Mouse (Mus musculus): ENCODE results near the gene Tmc7. TPM values are rescaled to one million over a fixed set of nuclear protein-coding genes. Genes with fewer than 3 reads are reported as not detected.

The Tmc7 gene
- total RNA-seq (2021), result 10 to 100 TPM; 15.0 to 17.7 TPM

DNA sequence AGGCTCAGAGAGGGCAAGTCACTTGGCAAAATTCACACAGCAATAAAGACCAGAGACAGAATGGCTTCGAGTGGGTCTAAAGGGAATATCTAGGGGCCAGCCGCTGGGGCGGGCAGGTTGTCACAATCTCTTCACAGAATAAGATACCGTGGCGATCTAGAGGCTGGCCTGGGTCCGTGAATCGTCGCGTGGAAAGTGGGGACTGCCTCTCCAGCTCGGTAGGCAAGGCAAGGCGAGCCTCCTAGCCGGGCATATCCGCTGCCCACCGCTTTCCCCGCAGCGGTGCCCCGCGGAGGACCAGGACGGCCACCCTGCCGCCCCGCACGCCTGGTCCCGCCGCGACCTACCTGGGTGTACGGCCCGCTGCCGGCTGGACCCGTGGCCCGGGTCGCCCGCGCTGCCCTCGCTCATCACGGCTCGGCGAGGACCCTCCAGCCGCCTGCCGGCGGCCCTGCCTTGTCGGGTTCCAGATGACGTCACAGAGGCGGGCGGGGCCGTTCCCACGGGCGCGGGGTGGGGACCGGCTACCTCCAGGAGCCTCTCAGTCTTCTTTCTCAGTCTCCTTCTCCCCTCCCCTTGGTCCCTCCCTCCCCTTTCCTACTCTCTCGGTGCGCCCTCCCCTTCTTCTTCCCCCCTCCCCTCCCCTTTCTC is at the start of gene Tmc7:
Gene Tmc7 (minus strand): TSS at position 480 of the 651 bp plus-strand sequence.
- DNase-seq (ENCODE audit: extremely low spot score in 1 of 2, low spot score in 1 of 2), result peak; percentile 77 to 81

DNA sequence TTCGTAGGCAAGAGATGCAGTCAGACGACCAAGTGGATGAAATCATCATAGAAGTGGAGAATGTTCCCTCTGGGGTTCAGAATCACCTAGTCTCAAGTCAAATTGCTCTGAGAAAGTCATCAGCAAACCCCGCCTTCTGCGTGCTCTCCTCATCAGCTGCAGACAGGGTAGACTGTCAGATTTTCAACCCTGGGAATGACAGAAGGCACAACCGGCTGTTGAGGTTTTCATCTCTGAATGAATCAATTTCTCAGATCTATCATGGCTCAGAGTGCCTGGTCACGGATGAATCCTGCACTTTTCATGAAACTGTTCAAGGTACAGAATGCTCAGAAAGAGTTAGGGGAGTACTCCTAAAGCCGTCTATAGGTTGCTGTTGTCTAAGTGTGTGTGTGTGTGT is 49.4 kb upstream of the Tmc7 start:
- peak in 1 of 2 experiments; percentile 22 for DNase-seq (ENCODE audit: extremely low spot score in 1 of 2, low spot score in 1 of 2)

DNA sequence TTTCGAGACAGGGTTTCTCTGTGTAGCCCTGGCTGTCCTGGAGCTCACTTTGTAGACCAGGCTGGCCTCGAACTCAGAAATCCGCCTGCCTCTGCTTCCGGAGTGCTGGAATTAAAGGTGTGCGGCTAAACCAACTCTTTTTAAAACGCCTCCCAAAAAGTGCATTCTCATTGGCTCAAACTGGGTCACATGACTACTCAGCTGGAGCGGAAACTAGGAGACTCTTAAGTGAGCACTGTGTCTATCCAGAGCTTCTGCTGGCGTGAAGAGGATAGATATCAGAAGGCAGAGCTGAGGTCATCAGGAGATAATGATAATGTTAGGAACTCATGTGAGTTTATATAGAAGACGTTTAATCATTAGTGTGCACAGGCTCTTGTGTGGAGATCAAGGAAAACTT is 48.6 kb upstream of the Tmc7 start:
- no peak for DNase-seq (ENCODE audit: extremely low spot score in 1 of 2, low spot score in 1 of 2)

DNA sequence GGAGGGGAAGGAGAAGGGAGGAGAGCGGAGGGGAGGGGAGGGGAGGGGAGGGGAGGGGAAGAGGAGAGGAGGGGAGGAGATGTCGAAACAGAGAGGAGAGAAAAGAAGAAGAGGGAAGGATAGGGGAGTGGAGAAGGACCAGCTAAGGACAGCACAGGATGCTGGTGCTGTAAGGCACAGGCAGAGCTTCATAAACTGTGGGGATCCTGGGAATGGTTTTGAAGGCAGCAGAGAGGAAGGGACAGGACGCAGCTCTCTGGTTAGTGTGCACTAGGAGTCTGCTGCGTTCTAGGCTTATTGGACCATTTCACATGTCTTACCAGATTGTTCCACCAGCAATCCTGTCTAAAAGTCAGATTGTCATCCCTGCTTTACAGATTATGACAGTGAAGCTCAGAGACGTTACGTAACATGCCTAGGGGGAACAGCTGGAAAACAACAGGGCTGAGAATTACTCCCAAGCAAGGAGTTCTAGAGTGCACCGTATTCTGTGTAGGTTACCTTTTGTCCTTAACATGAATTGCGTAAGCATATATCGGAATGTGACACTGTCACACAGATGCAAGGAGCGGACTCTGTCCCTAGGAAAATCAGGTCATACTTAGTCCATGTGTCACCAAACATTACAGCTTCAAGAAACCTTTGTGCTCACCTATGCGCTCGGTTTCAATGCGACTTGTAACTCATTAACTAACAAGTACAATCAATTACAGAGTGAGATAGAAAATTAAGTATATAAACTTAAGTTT is 43.2 kb upstream of the Tmc7 start:
- no peak for DNase-seq (ENCODE audit: extremely low spot score in 1 of 2, low spot score in 1 of 2)

DNA sequence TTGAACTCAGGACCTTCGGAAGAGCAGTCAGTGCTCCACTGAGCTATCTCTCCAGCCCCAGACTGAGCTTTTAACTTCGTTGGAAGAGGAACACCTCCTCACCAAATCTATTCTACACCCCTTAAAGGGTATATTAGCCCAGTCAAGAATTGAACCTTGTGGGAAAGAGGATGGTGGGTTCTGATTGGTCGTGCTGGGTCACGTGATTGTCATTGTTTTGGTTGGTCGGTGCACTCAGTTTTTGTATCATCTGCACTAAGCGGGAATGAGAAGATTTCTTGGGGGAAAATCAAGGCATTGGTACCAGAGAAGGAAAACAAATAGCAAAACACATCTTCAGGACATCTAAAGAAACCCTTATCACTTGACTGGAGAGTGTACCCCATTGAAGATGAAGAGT is 36.6 kb upstream of the Tmc7 start:
- no peak for DNase-seq (ENCODE audit: extremely low spot score in 1 of 2, low spot score in 1 of 2)

DNA sequence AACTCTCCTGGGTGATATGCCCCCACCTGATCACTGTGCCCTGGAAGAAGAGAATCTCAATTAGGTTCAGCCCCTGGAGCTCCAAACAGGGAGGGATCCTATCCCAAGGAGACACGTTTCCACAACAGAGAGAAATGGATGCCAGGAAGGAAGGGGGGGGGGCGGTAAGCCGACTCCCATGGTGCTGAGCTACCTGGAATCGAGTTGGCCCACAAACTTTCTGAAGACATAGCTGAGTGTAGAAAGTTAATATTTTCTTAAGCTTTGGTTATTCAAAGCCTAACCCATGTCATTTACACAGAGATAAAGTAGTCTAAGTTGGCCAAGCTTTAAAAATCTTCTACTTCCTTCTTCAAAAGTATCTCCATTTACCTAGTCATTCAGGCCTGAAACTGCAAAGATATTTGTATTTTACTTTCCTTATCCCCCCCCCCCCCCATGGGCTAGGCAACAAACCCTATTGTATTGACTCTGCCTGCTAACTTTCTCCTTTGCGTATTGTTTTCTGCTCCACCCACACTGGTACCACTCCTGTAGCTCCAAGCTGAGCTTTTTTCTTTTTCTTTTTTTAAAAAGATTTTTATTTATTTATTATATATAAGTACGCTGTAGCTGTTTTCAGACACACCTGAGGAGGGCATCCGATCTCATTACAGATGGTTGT is 35.8 kb upstream of the Tmc7 start:
- no peak for DNase-seq (ENCODE audit: extremely low spot score in 1 of 2, low spot score in 1 of 2)

DNA sequence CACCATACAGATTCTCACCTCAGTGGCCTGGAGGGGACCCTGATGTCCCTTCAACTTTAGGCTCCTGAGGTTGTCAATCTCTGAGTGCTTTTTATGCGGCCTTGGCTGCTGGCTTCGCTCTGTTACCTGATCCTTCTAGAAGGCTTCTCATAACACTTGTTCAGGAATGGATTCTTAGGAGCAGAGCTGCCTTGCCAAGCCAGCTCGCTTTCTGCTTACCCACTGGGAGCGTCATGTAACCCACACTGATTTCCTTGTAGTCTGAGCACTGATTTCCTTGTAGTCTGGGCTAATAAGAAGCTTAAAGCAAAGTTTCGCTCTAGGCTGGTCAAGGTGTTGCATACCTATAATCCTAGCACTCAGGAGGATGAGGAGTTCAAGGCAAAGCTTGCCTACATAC is 33.6 kb upstream of the Tmc7 start:
- no peak for DNase-seq (ENCODE audit: extremely low spot score in 1 of 2, low spot score in 1 of 2)

DNA sequence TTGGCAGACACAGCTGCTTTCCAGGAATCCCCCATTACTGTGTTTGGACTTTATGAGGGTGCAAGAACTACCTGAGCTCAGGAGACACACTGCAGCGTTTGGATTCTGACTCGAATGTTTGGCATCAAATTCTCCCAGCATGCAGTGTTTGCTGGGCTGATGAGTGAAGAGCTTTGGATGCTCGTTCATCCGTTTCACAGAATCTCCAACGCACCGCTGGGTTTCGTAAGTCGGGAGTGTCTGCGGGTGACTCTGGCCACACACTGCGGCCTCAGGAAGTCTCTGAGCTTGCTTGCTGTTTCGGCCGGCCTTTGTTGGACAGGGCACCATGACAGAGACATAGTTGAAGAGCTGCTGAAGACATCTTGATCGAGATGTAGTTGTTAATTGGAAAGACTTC is 29.5 kb upstream of the Tmc7 start:
- no peak for DNase-seq (ENCODE audit: extremely low spot score in 1 of 2, low spot score in 1 of 2)

DNA sequence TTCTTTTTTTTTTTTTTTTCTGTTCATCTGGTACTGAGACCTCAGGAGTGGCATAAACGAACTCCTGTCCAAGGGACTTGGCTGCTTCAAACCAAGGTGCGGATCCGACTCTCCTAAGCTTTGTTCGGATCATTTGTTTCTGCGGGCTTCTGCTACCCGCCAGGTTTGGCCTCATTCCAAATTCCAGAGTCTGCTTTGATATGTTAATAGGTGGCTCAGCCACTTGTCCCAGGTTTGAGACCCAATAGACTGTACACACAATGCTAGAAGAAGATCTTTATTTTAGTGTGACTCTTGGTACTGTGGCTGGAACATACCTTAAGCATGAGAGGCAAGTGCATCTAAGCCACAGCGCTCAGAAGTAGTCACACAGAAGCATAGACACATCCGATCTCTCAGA is 27.4 kb upstream of the Tmc7 start:
- no peak for DNase-seq (ENCODE audit: extremely low spot score in 1 of 2, low spot score in 1 of 2)

DNA sequence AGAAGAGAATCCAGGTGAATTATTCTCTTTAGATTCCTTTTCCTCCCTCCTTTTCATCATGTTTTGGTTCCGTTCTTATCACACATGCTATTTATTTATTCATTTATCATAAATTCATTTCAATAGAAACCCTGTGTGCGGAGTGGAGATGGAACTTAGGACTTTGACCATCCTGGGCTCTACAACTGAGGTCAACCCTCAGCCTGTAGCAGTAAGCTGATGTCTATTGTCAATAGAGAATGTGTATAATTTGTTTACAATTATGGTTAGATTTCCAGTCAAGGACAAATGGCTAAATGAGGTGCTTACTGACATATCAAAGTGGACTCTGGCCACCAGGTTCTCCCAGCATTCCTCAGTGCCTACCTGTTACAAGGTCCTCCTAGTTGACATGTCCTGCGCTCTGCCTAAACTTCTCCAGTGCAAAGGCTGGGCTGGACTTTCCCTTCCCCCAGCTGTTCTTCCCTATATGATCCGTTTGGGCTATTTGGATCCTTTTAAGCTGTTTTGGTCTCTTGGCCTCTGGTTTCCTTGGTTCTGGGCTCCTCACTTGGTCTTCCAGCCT is 26.7 kb upstream of the Tmc7 start:
- no peak for DNase-seq (ENCODE audit: extremely low spot score in 1 of 2, low spot score in 1 of 2)

DNA sequence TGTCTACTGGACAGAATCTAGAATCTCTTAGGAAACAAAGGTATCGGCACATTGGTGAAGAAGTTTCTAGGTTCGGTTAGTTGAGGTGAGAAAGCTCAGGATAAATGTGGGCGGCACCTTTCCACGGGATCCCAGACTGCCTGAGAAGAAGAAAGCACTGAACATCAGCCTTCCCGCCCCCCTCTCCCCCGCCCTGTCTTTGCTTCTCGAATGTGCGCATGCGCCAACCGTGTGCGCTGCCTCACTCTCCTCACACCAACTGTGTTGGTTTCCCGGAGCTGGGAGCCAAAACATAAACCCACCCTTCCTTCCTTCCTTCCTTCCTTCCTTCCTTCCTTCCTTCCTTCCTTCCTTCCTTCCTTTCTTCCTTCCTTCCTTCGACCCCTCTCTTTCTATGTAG is 26.2 kb upstream of the Tmc7 start:
- DNase-seq (ENCODE audit: extremely low spot score in 1 of 2, low spot score in 1 of 2), result no peak

DNA sequence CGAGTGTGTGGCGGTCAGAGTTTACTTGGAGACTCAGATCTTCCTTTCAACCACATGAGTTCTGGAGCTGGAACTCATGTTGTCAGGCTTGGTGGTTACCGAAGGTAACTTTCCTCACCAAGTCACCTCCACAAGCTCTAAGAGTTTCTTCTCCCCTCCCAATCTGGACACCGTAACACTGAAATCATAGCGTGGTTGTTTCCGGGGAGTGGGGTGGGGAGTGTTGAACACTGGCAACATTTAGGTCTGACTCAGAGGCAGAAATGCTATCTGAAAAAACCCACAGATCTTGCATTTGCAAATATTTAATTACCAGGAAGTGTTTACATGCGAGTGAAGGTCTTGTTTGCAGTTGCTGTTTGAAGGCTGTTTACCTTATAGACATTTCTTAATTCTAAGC is 25.3 kb upstream of the Tmc7 start:
- DNase-seq (ENCODE audit: extremely low spot score in 1 of 2, low spot score in 1 of 2), result no peak

DNA sequence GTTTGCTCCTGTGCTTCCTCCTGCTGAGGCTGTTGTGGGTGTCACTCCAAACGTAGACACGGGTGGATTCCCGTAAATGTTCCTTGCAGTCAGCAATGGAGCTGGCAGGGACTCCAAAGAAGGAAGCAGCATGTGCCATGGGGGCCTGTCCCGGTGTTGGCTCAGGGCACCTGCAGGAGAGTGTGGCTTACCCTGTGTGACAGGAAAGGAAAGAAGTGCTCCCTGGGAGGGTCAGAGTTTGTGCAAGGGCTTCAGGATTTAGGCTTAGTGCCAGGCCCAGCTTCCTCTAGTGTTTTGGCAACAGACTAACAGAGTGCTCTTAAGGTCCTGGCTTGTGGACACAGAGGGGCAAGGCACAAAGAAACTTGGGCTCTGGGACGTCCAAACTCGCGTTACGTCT is 20.3 kb upstream of the Tmc7 start:
- no peak for DNase-seq (ENCODE audit: extremely low spot score in 1 of 2, low spot score in 1 of 2)

DNA sequence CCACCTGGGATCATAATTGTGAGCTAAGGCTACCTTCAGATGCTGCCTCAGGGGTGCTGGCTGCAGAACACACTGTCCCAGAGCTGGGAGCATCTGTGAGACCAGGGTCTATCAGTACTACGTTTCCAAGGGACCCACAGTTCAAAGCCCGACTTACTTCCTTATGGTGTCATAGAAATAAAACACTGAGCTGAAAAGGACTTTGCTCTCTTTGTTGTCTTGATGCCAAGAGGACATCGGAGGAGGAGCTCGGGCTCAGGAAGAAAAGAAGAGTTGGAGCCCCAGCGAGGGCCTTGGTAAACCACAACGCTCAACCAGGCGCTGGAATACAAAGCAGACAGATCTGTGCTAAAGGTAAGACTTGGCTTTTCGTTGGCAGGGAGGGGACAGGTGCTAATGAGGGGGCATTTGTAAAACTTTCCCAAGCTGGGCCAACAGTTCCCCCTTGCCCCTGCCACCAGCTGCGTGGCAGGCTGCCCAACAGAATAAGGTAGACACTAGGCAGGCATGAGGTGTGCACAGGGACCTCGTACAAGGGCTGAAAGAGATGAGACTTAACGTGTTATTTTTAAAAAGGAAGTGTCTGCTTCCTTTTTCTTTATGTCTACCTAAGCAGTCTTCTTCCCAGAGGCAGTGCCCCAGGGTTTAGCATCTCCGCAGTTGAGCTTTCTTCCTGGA is 15.6 kb upstream of the Tmc7 start:
- no peak for DNase-seq (ENCODE audit: extremely low spot score in 1 of 2, low spot score in 1 of 2)

DNA sequence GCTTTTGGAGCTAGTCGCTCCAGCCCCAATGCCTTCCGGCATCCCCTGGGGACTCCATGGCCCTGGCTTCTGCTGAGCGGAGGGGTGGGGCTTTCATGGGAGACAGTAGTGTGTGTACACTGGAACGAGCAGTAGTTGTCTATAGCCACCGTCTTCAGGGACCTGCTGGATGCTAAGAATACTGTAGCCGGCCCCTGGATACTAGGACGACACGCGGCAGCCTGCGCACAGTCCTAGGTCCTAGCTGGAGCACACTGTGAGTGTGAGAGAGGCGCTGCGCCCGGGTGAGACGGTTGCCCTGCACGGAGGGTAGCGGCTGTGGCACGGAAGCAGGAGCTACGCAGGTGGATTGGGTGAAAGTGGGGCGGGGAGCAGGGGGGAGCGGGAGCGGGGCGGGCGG is 12.7 kb upstream of the Tmc7 start, which contains the start of gene Tmc5:
Gene Tmc5 (plus strand): TSS at position 97 of the 400 bp plus-strand sequence.
- no peak for DNase-seq (ENCODE audit: extremely low spot score in 1 of 2, low spot score in 1 of 2)

DNA sequence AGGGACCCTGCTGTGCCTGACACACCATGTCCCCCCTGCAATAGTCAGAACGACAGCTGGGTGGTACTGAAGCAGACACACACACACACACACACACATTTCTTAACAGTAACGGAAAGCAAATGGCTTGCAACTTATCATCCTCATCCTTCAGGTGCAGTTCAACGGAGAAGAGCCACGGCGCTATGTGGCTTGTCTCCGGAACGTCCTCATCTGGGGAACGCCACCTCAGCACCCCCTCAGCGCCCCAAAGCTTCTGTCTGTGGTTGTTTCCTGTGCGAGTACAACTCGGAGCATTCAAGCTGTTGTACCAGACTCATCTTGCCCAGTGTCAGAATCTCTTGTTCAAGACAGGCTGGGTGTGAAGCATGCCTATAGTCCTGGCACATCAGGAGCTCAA is 11.7 kb upstream of the Tmc7 start:
- no peak for DNase-seq (ENCODE audit: extremely low spot score in 1 of 2, low spot score in 1 of 2)

DNA sequence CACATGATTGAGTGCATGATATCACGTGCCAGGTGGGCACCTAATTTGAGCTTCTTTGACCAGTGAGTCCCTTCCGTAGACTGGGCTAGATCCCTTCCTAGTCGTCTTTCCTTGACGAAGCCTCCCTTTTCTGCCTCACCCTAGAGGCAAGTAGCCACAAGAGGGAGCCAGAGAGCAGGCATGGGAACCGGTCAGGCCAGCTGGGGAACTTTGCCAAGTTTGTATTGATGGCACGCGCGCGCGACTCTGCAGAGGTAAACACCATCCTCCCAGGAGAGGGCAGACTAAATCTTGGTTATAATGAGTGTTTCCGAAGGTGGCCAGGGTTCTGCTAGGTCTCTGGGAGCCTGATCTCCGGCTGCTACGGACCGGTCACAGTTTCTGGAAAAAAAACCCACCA is 10.7 kb upstream of the Tmc7 start:
- DNase-seq (ENCODE audit: extremely low spot score in 1 of 2, low spot score in 1 of 2), result peak; percentile 90 to 99

DNA sequence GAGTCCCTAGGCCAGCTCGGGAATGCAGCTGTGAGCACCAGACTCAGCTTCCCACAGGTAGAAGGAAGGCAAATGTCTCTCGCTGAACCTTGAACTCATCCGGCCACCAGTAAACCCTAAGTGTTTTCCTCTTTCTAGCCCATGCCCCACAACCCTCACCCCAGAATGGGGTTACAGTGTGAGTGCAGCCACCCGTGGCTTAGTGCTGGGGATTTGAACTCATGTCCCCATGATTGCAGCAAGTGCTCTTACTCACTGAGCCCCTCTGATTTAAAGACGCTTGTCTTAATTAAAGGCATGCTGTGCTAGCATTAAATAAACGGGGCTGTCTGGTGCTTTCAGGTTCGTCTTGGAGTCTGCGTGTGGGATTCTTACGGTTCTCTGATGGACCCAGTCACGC is 10.1 kb upstream of the Tmc7 start:
- DNase-seq (ENCODE audit: extremely low spot score in 1 of 2, low spot score in 1 of 2), result no peak

DNA sequence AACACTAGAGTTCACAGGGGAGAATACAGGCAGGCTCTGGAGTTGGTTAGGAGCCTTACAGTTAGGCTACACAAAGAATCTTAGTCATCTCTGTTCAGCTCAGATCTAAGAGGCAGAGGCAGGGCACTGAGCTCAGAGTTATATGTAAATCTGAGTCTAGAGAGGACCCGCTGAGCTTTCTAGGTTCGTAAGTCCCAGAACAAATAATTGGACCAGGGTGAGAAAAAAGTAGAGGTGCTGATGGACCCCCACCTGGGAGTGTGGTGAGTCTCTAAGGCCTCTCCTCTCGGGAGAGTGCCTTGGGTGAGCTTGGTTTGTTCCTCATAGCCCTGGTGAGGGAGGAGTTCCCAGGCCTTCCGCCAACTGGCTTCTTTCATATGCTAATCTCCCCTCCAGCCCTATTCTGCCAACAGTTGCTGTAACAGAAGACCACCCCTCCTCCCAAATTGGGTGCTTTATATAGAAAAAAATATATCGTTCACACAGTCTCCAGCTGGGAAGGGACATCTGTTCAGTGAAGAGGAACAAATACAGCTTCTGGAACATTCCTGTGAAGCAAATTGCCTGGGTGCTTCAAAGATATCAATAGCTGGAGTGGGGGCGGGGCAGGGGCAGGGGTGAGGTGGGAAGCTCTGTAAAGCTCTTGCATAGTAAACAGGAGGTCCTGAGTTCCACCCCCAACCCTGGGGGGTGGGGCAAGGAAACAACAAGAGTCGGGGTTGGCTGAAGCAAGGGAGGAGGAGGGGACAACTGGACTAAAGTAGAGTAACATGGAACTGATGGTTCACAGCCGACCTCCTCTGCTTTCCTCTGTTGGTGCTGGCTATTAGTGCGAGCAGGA is 9.3 kb upstream of the Tmc7 start:
- DNase-seq (ENCODE audit: extremely low spot score in 1 of 2, low spot score in 1 of 2), result peak; percentile 43 to 54

DNA sequence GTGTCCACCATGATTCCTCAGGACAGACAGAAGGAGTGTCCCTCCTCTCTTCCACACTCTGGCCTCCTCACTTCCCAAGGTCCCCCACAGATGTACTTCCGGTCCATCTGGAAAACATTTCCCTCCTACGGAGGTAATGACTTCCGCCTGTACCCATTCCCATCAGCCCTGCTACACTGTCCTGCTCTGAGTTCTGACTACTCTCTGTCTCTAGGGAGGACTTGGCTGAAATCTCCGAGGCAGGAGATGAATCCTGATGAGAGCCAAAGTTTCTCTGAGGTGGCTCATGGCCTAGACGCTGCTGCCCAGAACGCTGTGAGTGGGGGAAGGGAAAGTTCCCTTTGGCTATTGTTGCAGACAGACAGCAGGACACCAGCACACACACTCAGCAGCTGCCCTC is 7.6 kb upstream of the Tmc7 start:
- no peak for DNase-seq (ENCODE audit: extremely low spot score in 1 of 2, low spot score in 1 of 2)
